Mouse (Mus musculus) MN1 (cell line): ENCODE data around the gene Gm20604.

Experiments used
- DNase-seq: peaks from one replicate; pipeline ENCODE4 v3.0.0-alpha.2; 2016; ENCODE audit warnings: low spot score

The Gm20604 gene

GRCm38 (mm10) chr12:102743036-102743588, 15.4 kb downstream of the Gm20604 start:
- DNase-seq: peak; percentile 35

GRCm38 (mm10) chr12:102742056-102742455, 16.4 kb downstream of the Gm20604 start:
- DNase-seq: no peak

DNA sequence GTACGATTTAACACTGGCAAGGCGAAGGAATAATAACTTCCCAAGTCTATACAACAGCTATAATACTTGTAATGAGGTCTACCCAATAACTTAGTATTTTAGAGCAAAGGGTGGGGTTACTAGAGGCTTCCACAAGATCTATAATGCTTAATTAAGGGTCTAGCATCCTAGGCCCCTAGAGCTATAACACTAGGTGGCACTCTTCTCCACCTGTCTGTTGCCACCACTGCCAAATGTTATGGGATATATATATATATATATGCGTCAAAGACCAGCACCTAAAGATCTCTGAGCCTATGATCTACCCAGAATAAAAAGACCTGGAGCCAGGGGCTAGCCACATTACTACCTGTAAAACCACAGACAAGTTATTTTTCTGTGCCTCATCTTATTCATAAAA, 18.2 kb downstream of the Gm20604 start:
- no peak for DNase-seq

GRCm38 (mm10) chr12:102739096-102739495, 19.4 kb downstream of the Gm20604 start:
- DNase-seq: no peak

- DNase-seq: peak; percentile 29
Measured at GRCm38 (mm10) chr12:102733381-102733780, 25.1 kb downstream of the Gm20604 start.

DNA sequence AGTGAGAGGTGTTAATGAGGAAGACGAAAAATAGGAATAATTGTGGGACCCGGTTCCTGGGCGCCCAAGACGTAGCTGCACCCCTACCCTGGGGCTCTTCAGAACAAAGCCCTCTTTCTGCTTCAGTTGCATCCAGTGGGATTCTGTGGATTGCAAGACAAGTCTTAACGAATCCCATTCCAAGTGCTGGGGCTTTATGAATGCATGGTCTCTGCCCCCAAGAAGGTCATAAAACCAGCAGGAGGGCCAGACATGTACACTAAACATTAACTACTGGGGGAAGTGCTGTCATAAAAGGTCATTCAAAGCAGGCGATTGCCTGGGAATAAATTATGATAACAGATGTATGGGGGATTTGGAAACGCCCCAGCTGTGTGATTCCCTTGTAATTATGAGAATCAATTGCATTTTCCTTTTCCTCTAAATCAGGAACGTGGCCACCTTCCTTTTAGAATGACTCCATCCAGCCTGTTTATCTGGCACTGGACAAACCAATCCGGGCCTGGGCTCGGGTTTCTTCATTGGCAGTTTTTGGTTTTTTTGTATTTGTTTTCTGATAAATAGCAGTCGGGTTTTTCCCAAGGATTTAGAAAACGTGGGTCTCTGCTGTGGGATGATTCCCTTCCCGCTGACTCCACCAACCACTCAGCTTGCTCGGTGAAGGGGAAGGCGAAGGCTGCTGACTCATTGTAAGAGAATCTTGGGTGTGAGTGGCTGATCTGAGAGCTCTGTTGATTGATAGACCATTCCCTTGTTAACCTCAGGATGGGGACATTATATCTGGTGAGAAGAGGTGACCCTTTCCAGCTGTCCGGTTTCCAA, 27.5 kb downstream of the Gm20604 start:
- no peak for DNase-seq

DNA sequence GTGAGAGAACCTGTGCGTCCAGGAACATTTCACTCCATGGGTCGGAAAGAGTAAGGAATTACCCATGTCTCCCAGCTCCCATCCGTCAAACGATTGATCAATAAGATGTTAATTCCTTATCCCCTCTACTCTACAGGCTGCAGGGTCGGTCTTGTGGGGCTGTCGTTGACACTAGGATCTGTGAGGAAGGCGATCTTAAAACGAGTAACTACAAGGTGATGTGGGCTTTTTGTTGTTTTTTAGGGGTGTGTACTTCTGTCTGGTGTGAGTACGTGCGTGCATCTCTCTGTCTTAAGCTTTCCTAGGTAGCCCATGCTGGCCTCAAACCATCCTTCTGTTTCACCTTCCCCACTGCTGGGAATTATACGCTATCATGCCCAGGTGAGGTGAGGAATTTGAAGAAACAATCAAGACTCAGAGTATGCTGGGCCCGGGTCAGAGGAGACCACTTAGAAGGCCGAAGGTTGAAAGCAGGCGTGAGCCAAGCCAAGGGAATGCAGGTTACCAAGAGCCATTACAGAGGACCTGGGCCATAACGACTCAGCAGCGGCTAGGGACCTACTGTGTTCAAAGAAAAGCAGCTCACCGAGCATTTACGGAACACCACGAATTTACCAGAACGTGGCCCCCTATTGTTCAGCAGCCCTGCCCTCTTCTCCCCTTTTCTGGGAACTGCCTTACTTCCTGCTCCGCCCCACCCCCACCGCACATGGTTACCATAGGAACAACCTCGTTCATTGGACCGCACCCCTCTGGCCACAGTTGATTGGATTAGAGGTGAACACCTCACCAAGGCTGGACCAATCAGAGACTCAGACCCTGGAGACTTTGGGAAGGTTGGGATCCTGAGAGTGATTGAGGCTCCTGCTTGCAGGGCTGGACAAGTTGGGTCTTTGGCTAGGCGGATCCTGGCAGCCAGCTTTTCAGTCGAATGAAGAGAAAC, 28.3 kb downstream of the Gm20604 start:
- DNase-seq: no peak

GRCm38 (mm10) chr12:102725761-102726175, 32.7 kb downstream of the Gm20604 start:
- no peak for DNase-seq

DNA sequence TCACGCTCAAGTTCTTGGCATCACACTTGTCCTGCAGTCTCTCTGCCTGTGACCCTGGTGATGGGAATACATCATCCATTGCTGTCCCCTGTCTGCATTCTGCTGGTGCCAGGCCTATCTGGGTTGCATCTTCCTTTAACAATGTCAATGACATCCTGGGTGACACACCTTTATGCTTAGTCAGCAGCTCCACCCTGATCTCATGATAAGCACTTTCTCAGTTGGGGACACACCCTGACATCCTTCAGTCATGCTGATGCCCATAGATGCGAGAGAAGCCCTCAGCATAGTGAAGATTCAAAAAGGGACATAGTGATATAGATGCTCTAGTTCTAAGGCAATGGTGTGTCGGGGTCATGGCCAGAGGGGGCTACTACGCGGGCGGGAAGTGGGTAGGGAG, 33.3 kb downstream of the Gm20604 start:
- no peak for DNase-seq

DNA sequence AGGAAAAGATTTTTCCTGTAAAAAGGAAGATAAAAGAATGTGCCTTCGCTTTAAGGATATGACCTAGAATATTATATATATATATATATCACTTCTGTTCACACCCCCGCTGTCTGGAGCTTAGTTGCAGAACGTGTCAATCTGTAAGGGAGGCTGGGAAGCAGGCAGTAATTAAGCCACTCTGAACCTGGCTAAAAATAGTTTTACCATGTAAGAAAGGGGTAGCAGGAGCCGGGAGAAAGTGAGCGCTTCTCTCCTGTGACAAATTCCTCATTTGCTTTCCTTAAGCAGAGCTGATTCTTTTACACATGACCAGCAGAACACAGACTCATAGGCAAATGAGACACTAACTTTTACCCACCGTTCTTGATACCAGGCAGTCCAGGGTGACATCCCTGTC, 34.6 kb downstream of the Gm20604 start:
- DNase-seq: no peak

GRCm38 (mm10) chr12:102722966-102723365, 35.5 kb downstream of the Gm20604 start:
- no peak for DNase-seq

DNA sequence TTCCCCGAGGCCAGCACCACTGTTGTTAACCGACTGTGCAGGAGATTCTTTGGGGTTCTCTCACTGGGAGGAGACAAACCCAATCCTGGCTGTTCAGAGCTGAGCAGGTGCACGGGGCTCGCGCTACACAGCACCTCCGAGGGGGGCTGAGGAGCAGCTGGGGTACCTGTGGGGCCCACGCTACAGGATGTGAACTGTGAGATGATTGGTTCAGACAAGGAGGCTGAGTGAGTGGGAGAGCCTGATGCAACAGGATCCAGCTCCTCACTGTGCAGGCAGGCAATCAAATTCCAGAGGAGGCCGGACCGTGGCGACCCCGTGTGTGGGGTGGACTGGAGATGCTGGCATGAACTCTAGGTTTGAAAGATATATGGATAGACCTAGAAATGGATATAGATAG, 36.0 kb downstream of the Gm20604 start:
- DNase-seq: no peak

DNA sequence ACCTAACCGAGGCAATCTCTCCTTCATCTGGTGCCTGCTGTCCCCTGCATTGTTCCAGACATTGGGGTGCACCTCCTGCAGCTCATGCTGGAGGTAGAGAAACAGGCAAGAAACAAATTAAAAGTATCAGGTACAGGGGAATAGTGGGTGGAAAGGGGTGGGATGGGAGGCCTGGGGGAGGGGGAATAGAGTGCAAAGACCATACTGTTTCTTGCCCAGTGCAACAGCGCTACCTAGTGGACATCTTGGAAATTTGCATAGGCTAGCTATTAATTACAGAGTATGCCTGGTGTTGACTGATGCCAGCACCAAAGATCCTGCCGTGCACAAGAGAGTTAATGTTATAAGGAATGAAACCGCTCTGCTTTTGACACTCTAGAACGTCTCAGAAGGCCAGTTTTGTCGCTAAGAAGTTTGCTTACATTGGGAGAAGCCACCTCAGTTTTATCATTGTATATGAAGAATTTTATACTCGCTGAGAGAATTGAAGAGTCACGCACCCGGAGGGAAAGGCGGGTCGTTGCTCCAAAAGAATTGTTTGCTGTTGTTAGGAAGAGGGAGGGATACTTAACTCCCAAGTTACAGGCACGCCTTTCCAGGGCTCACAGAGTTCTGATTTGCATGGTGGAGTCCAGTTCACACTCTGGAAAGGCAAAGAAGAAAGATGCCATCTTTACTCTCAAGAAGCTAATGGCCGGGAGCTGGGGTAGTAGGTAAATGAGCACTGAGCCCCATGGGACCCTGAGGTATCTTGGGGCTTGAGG, 38.7 kb downstream of the Gm20604 start:
- peak; percentile 49 for DNase-seq

- DNase-seq: no peak
Measured at GRCm38 (mm10) chr12:102714654-102715395, 43.6 kb downstream of the Gm20604 start.

GRCm38 (mm10) chr12:102714116-102714515, 44.4 kb downstream of the Gm20604 start:
- DNase-seq: no peak

DNA sequence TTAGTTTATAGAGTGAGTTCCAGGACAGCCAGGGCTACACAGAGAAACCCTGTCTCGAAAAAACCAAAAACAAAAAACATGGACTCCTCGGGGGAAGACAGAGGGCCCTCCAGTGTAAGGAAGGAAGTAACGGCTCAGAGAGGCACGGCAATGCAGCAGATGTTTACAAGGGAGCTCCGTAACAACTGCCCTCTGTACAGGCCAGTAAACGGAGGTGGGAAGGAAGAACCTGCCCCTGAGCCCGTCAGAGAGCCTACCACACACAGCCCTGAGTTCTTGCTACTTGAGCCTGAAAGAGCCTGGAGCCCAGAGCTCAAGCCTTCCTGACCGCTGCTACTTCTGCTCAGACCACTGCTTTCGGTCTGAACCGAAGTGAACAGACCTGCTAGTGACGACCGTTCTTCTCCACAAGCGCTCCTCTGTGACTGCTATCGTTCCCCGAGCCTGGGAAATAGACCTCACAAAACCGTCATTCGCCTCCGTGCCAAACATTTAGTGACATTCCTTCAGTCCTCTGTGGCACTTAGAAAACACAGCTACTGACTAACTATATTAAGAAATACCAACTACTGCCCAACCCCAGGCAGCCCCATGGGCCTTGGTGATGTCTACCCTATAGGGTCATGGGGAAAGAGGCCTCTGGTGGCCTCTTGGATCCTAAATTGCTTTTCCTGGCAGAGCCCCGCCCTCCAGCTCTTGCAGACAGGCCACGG, 45.2 kb downstream of the Gm20604 start:
- no peak for DNase-seq

DNA sequence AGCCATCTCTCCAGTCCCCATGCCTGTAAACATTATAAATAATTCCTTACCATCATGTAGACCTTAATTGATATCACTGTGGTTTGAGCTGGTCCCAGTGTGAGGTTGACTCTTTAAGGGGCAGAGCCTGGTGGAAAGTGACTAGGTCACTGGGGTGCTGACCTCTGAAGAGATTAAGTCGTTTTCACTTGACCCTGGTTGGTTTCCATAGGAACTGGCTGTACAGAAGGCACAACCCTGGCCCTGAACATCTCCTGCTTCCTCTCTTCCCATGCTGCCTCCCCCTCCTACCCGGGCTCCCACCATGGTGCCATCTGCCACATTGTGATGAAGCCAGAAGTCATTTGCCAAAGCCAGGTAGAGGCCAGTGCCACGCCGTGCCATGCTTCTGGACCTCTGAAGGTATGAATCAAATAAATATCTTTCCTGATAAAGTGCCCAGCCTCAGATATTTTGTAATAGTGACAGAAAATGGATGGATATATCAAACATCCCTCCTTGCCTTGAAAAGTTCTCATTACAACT, 47.6 kb downstream of the Gm20604 start:
- no peak for DNase-seq

GRCm38 (mm10) chr12:102709896-102710295, 48.6 kb downstream of the Gm20604 start:
- no peak for DNase-seq

GRCm38 (mm10) chr12:102708220-102708619, 50.3 kb downstream of the Gm20604 start:
- peak; percentile 58 for DNase-seq

GRCm38 (mm10) chr12:102706833-102707463, 51.5 kb downstream of the Gm20604 start:
- DNase-seq: no peak
